Mouse (Mus musculus): ENCODE data around the gene Cnrip1. TPM values are rescaled to one million over a fixed set of nuclear protein-coding genes. Genes with fewer than 3 reads are reported as not detected.
"Not testable (repeated sequence)": the region's sequence is repeated elsewhere in the genome, so short reads cannot be mapped to it uniquely, and the experiment has no call there.

Gene Cnrip1
- 10 to 100 TPM in 1 of 2 experiments, 1 to 10 TPM in 1; 8.9 to 12.5 TPM for total RNA-seq (2021)
- long read RNA-seq, experiment 1, transcript Cnrip1-201 (3 exons, 1,654 nt): major isoform, 18 of 24 reads
- long read RNA-seq, experiment 1, partial matches to known transcripts: 0 of 24 reads
- long read RNA-seq, experiment 1, other reads (novel, unspliced or antisense): 6 of 24 reads
- long read RNA-seq, experiment 2, transcript Cnrip1-201 (3 exons, 1,654 nt): major isoform, 11 of 13 reads
- long read RNA-seq, experiment 2, partial matches to known transcripts: 0 of 13 reads
- long read RNA-seq, experiment 2, other reads (novel, unspliced or antisense): 2 of 13 reads

DNA sequence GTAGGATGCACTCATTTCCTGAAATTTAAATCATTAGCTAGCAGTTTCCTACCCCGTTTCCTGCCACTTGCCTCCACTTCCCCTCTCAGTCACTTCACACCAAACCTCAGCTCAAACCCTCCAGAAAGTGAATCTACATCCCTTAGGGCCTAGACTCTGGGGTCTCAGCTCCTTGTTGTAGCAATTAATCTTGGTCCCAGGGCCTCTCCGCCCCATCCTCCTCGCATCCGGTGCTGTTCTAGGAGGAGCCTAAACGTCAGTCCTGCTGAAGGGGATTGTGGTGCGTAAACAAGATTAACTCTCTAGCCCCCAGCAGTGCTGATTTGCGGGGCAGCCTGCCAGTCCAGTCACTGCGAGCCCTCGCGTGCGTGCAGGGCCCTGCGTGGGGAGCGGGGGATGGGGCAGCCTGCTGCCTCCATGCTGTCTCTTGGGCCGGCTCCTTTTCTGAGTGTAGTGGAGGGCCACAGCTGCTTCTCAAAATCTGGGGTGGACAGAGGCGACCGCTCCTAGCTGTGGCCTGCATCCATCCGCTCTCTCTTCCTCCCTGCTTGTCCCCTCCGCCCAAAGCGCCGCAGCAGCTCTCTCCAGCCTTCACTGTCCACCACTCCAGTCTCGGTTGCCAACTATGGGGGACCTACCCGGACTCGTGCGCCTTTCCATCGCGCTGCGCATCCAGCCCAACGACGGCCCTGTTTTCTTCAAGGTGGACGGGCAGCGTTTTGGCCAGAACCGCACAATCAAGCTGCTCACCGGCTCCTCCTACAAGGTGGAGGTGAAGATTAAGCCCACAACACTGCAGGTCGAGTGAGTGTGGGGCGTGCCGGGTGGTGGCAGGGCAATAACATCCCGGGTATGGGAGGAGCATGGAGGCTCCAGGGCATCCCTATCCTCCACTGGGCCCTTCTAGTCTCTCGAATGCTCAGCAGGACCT is at the start of gene Cnrip1, which contains the start of gene Plek:
Gene Cnrip1 (plus strand): TSS at position 42 of the 931 bp plus-strand sequence.
Gene Plek (minus strand): TSS at position 837 of the 931 bp plus-strand sequence.
- peak; percentile 79 for DNase-seq

DNA sequence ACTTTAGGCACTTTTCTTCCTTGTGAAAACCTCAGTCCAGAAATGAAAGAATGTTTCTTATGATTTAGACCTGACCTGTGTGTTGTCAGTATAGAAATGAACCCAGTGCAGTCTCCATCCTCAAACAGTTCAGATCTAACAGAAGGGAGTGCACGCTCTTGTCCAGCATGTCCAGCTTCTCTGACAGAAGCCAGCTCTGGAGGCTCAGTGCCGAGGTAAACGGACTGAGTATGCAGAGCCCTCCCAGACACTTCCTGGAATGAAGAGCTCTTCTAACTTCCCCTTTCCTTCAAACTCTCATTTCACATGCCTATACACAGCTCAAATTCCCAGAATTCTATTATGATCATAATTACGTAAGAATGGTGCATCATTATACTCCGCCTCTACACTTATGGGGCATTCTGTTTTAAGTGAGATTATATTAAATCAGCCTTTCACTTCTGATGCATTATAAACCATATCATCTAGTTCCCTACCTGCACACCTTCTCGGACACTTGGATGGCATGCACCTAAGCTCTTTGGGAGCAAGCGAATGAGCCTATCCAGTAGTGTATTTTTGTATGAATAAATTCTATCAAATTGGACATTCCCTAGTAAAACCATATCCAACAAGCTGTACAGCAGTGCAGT is 48.5 kb upstream of the Cnrip1 start:
- DNase-seq: no peak

DNA sequence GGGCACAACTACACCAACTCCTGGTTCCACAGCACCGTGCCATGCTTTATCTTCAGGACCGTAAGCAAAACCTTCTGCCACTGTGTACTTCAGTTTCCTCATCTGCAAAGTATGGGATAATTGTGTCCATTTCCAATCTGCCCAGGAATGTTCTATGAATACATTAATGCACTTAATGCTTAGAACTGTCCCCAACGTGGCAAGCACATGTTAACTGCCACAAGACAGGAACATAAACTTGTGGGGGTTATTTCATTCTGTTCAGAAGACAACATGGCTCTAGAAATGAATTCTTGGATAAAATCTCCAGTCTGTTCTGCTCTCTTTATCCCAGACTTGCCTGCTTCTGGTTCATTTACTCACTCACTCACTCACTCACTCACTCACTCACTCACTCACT is 47.6 kb upstream of the Cnrip1 start:
- DNase-seq: no peak

DNA sequence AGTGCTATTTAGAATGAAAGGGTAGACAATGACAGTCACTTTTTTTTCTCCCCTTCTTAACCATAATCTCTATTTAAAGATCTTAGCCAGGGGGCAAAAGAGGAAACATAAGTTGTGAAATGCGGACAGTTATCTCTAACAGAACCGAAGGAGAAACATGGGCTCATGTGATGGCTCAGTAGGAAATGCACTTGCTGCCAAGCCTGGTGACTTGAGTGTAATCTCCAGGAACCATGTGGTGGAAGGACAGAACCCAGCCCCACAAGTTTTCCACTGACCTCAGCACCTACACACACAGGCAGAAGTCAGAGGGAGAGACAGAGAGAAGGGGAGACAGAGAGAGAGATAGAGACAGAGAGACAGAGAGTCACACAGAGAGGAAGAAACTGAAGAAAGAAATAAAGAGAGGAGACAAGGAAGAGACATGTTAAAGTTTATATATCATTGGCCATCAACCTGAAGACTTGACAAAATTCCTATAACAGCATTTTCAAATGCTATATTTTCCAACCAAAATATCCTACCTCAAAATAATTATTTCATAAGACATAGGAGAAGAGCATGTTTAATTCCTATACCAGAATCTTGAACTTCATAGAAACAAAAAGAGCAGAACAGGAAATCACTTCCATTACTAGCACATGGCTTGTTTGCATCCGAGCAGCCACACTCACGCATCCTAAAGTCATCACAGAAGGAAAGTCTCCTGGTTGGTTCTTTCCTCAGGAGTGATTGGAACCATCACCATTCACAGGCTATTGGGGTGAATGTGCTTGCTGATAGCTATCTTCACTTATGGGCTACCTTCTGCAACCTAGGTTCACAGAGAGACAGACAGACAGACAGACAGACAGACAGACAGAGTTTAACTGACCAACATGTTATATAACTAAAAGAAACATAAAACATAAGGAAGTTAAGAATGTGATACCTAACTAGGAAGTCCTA is 46.2 kb upstream of the Cnrip1 start:
- no peak for DNase-seq

DNA sequence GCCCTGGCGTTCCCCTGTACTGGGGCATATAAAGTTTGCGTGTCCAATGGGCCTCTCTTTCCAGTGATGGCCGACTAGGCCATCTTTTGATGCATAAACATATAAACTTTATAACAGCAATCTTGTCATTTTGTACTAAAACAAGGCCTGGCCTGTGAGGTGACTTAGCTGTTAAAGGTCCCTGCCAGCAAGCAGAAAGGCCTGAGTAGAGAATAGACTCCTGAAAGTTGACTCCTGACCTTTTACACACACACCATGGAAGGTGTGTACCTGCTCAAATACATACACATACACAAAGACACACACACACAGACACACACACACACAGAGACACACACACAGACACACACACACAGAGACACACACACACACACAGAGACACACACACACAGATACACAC is 44.9 kb upstream of the Cnrip1 start:
- not testable (repeated sequence) for DNase-seq

DNA sequence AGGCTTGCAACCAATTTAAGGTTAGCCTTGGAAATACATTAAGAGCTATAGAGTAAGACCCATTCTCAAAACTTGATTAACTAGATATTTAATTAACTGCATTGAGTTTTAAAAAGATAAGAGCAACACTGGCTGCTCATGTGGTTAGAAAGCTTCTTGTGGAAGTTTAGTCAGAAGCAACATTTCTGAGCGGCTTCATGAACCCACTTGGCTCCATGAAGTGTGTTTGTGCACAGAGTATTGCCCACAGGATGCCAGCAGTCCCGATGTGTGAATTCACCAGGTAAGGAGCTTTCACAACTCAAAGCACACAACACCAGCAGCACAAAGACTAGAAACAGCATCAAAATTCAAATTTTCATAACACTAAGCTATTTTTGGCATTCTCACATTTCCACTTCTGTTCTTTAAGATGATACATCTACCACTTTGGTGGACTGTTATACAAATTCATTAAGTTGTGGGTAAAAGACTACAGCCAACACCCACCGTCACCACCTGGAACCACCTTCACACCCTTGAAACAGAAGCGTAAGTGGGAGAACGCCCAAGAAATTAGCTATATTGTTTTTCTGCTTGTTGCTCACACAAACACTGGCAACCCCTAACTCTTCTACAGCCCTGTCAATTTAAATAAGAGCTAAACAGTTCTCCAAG is 43.7 kb upstream of the Cnrip1 start:
- no peak for DNase-seq

DNA sequence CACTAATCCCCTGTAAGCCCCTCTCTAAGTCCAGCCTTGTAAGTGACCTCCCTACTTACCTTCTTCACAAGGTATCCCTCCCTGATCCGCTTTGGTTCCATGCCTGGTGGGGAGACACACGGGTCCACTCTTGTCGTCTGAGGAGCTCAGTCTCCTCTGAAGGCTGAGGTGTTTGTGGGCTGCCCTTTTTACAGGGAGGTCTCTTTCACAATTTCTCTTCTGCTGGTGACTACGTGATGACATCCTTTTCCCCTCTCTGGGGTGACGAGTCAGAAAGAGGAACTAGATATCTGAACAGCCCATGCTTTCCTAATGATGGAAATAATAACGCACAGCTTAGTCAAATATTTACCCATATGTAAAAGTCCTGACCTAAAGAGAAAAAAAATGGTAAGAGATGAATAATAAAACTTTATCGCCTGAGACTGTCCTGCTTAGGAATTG is 42.9 kb upstream of the Cnrip1 start:
- DNase-seq: no peak

DNA sequence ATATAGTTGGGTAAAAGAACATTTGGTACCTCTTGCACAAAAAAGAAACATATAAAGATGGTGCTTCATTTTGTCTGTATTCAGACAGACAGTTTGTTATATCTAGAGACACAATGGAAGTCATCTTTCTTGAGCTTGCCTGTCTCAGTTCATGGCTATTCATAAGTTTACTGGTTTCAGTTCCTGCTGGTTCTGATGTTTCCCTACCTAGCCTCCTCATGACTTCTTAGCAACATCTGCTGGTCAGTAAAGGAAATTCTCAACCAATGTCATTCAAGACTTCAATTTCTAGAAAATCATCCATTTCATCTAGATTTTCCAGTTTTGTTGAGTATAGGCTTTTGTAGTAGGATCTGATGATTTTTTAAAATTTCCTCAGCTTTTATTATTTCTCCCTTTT is 38.4 kb upstream of the Cnrip1 start:
- no peak for DNase-seq

DNA sequence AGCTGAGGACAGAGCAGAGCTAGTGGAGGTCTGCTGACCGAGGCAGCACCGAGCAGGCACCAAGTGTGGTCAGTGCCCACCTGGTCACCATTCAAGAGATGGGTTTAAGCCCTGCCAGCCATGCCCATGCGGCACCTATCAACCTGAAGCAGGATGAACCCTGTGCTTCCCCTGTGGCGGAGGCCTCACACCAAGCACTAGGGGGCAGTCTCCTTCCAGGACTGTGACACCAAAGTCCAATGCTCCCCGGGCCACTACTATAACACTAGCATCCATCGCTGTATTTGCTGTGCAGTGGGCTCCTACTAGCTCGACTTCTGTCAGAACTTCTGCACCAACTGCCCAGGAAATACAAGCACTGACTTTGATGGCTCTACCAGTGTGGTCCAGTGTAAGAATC is 32.1 kb upstream of the Cnrip1 start:
- no peak for DNase-seq

DNA sequence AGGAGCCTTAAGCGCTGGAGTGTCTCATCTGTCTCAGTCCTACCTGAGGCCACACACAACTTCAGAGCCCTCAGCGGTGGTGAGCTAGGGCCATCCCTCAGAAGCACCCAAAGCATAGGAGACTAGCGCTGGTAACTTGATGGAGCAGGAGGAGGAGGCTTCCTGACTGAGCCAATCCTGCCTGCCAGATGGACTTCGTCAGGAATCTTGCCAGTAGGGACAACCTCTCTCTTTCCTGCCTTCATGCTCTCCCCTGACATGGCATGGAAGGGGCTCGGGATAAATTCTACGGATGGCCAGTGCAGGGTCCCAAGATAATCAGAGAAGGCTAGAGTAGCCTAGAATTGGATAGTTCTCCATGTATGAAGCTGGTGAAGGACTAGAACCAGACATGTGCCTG is 28.2 kb upstream of the Cnrip1 start:
- DNase-seq: no peak

DNA sequence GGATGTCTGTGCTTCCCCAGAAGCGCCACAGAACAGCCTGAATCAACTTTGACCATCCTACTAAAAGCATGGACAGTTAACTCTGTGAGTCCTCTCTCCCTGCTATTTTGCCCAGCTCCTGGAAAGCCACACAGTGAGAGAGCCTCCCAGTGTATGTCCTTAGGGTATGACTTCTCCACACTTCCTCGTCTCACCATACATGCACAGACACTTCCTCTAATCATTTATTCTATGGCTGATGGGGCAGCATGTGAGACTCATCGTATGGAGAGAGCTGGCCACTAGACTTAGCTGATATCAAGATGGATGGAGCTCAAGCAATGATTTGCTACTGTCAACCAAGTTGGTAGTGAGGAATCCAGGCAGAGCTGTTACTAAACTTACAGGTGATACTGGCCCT is 27.4 kb upstream of the Cnrip1 start:
- no peak for DNase-seq

DNA sequence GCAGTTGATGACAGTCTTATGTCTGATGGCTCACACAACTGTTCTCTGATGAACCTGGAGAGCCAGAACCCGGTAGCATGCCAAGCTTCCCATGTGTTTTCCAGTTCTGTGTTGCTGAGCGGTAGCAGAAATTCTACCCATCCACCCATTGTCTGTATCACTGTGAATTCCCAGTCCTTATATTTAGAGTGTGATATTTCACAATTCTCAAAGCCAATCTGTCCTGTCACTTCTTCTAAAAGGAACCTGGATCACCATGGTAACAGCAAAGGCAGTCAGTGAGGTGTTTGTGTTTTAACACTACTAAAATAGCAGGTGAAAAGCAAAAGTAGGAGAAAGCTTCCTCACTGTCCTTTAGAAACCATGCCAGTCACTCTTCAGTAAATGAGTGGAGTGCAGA is 5.6 kb upstream of the Cnrip1 start:
- DNase-seq: no peak

DNA sequence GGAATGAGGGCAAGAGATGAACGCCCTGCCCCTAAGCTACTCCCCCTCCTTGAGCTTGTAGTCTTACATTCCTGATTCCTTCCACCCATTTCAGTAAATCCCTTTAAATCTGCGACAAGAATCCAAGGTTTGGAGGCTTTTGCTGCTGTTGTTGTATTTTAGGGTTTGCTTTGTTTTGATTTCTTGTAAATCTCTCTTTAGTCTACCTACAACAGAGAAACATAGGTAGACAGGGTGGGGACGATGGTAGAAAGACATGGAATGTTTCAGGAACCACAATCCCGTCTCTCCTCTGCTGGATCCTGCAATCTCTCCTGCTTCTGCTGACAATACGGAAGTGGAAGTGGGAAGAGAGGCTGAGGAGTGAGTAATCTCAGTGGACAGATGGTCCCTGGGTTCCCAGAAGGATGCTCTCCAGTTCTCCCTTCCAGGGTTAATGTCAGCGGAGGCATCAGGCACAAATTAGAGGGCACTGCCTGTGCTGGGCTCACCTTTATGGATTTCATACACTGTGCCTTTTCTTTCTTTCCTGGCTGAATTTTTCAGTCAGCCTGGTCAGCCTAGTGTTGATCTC is 1.2 kb downstream of the Cnrip1 start:
- no peak for DNase-seq

DNA sequence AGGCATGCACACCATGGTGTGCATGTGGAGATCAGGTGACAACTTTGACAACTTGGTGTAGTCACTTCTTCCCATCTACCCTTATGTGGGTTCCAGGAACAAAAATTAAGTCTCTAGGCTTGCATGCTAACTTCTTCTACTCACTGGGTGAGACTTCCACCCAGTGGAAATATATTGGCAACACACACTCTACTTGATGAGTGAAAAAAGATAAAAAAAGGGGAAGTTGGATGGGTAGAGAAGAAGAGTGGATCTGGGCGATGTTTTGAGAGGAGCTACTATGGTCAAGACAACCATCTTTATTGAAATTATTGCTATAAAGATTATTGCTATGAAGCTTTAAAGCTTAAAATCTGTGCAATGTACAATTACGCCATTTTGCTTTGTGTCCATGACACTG is 18.0 kb downstream of the Cnrip1 start:
- DNase-seq: not testable (repeated sequence)

DNA sequence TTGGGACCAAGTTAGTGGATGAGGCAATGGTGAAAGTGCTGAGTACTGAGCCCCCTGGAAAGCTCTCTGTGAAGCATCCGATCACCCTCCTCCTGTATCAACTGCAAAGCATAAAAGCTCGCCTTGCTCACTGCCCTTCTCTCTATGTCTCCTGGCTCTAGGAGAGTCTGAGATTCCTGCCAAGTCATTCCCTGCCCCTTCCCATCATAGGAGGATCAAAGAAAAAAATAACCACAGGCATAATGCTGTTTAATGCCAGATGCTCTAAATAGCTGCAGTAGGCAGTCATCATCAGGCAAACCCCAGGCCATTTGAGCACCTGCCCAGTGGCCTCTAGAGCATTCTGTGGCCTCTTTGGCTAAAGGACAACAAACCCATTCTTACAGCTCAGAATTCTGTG is 24.3 kb downstream of the Cnrip1 start:
- no peak for DNase-seq

DNA sequence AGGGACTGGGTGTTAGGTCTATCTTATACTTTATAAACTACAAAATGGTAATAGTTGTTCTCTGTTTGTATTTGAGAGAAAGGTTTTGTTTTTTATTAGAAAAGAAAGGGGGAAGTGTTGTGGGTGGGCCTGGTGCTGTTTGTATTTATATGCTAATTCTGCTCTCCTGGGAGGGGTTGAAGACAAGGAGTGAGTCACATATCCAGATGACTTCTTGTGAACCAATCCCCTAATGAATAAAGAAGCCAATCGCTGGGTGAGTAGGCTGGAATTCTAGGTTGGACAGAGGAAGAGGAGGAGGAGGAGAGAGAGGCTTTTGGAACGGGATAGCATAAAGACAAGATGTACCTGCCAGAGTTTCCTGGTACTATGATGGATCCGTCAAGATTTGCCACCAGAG is 30.7 kb downstream of the Cnrip1 start:
- DNase-seq: no peak

DNA sequence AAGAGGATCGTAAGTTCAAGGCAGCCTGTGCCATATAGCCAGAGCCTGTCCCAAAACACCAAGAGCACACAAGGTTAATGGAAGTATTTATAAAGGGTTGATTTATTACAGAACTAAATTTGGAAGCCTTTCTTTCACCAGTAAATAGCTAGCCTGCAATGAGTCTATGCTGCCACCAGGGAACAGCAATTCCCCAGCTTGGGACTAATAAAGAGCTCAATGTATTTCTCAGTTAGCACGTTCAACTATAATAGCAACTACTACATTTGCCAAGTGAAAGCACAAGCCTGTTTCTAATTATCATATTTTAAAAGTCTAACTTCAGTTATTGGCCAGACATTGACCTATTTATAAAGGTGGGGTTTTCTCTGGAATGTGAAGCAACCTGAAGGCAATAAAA is 31.6 kb downstream of the Cnrip1 start:
- no peak for DNase-seq

DNA sequence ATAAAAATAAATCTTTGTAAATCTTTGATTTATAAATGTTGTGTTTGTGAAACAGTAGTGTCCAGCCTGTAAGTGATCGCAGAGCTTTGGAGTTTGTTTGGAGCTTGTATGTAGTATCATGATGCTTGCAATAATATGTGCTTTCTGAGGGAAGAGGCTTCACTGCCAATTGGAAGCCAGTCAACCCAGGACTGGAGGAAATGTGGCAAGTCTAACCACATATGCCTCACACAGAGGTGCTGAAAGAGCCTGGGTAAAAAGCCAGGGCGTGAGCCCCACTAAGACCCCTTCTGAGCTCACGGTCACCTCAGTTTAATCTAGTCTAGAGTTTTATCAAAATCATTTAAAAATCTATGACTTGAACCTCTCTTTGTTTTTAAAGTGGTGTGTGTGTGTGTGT is 32.1 kb downstream of the Cnrip1 start:
- DNase-seq: peak; percentile 7

DNA sequence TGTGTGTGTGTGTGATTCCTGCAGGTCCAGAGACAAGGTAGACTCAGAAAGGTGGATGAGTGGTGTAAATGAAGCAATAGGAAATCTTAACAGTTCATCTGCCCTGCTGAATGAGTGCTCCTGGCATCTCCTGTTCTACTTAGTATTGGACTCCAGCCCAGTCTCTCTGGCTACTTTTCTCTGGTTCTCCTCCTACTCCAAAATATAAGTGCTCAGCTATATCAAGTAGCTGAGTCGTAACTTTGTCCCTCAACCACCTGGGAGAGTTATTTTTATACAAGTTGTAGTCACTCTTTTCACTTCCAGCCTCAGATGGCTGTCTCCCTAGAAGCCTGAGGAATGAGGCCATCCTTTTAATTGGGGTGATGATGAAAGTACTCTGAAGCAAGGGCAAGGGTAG is 32.5 kb downstream of the Cnrip1 start:
- DNase-seq: no peak

DNA sequence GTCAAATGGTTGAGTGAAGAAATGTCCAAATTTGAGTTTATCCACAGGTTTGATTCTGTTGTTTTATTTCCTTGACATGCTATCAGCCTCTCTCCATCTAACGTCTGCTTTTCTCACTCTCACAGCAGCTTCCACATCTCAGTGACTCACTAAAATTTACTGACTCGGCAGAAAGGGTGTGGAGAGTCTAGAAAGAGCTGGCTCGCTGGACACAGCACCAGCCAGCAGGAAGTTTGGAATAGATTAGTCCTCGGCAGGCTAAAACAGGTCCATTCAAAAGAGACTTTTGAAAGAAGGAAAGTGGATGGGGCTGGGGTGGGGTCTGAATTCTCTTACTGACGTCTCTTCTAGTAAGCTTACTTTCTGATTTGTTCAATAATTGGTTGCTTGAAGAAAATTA is 34.7 kb downstream of the Cnrip1 start:
- DNase-seq: no peak

DNA sequence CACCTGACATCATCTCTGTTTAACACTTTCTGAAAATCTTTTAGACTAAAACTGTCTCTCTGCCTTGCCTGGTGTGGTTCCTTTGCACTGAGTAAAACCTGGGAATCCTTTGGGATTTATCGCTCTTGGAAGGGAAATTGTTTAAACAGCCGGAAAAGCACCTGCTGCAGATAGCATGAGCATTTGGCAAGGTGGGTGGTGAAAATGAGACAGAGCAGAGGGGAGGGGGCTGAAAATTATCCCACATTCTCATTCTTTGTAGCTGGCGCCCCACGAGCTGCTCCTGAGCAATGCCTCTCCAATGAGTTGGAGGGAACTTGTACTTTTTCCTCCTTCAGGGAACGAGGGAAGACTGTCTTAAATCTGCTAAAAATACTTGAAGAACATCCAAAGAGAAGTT is 55.5 kb downstream of the Cnrip1 start:
- no peak for DNase-seq
